Mouse (Mus musculus) bone marrow, adult 2 months (tissue): ENCODE results near the gene Prkcb. TPM values are rescaled to one million over a fixed set of nuclear protein-coding genes. Genes with fewer than 3 reads are reported as not detected.

Experiments used
- H3K27ac ChIP-seq: fragments of 200-500 bp; 2 replicates; pipeline ENCODE4 v1.5.1; 2012; ENCODE audit warnings: low read depth, mild to moderate bottlenecking, control low read depth, inconsistent platforms, low read length; ENCODE audit not compliant: control insufficient read depth, poor library complexity, insufficient read depth
- H3K4me1 ChIP-seq: fragments of 200-500 bp; 2 replicates; pipeline ENCODE4 v1.6.1; 2011; ENCODE audit warnings: low read length; ENCODE audit not compliant: control insufficient read depth, insufficient read depth
- H3K4me3 ChIP-seq: fragments of 200-500 bp; replicated peaks from 2 replicates; pipeline ENCODE3; 2011; ENCODE audit warnings: mild to moderate bottlenecking, low read depth, low read length, control low read depth; ENCODE audit not compliant: control insufficient read depth
- CTCF ChIP-seq: fragments of 200-500 bp; IDR thresholded peaks from 2 replicates; pipeline ENCODE4 v1.5.1; 2011; ENCODE audit warnings: low read length, control low read depth; ENCODE audit not compliant: control insufficient read depth, insufficient read depth
- POLR2A ChIP-seq: fragments of 200-500 bp; IDR thresholded peaks from 2 replicates; pipeline ENCODE4 v1.6.1; 2011; ENCODE audit warnings: low read depth, mild to moderate bottlenecking, control low read depth, low read length, borderline replicate concordance; ENCODE audit not compliant: control insufficient read depth
- WGBS: fragments of 180-500 bp; shearing (Covaris S2); methylation state at CpG from one replicate; pipeline ENCODE4 v1.1.7; 2018; 5-methylcytosine and 5-hydroxymethylcytosine counted together
- polyA plus RNA-seq: library from polyadenylated mRNA; stranded (reverse); fragments of >200 nt; gene quantifications from 2 replicates; pipeline ENCODE4 v1.2.4, GENCODE M21; 2011; ENCODE audit warnings: low replicate concordance; ENCODE audit not compliant: missing spikeins, insufficient read depth, insufficient read length

Gene Prkcb
- polyA plus RNA-seq, 1 experiment = 115 TPM

DNA sequence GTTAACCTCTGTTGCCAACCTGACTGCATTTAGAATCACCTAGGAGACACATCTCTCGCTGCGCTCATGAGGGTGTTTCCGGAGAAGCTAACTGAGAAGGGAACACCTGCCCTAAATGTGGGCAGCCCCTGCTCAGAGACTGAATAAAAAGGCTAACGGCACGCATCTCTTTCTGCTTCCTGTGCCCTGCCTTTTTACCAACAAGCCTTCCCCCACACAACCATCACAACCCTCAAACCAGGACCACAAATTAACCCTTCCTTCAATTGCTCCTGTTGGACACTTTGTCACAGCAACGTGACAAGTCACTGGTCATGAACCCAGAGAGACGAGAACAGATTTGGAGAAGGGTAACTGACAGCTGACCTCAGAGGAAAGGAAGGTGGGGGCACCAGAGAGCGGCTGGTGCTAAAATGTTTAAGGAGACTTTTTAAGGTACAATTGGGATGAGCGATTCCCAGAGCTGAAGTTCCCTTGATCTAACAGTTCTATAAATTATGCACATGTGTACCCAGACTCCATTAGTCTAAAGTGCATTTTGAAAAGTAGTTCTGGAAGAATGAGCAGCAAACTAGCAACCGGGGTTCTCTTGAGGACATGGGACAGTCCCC is 41.2 kb upstream of the Prkcb start:
- Histone ChIP-seq H3K4me1 (no peaks in the 10 kb centered on the region; the same call in none of the 2 replicates), H3K27ac (no peak overlapping the region), H3K4me3 (no peak overlapping the region)
- WGBS = 60% methylated on average over 10 of the region's 10 CpGs
- TF ChIP-seq CTCF (no peak), POLR2A (no peak)

DNA sequence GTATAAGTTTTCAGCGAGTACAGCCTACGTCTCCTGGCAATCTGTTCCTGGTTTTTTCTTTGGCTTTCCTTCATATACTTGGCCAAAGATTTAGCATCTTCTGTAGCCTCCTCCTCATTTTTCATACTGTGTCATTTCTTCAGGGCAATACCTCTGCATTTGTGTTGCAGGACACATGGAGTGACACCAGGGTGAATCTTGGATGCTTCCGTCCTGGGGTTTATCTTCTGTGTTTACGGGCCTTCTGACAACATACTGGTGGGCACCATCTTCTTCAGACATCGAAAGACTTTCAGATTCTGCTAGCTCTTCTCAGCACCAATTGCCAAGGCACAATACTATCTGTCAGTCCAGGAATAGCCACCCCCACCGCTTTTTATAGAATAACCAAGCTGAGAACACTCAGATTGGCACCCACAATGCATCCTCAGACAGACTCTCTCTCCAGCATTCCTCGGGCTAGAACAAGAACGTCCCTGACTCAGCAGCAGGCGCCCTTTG is 39.2 kb upstream of the Prkcb start:
- no peak for TF ChIP-seq CTCF
- no peak for TF ChIP-seq POLR2A
- WGBS = 89% methylated on average over 9 of the region's 9 CpGs
- H3K4me1 ChIP-seq = no peaks in the 10 kb centered on the region; the same call in none of the 2 replicates
- H3K27ac ChIP-seq = no peak overlapping the region
- no peak overlapping the region for H3K4me3 ChIP-seq

- WGBS = 16% methylated on average over 21 of the region's 21 CpGs
- peak overlapping the region; percentile 10 for H3K4me3 ChIP-seq
Measured at GRCm38 (mm10) chr7:122251197-122252011, 37.1 kb upstream of the Prkcb start.

GRCm38 (mm10) chr7:122256722-122257121 is 31.8 kb upstream of the Prkcb start:
- TF ChIP-seq POLR2A (no peak), CTCF (no peak)
- H3K27ac ChIP-seq = no peak overlapping the region
- no peak overlapping the region for H3K4me3 ChIP-seq
- WGBS = 33% methylated on average over 7 of the region's 7 CpGs
- peaks cover 4% of the 10 kb centered on the region for H3K4me1 ChIP-seq

More at GRCm38 (mm10) chr7:122251197-122252011, 37.1 kb upstream of the Prkcb start:
- H3K4me1 ChIP-seq = no peaks in the 10 kb centered on the region; the same call in none of the 2 replicates
- TF ChIP-seq POLR2A = no peak
- peak; percentile 81 for TF ChIP-seq CTCF
- H3K27ac ChIP-seq = no peak overlapping the region

DNA sequence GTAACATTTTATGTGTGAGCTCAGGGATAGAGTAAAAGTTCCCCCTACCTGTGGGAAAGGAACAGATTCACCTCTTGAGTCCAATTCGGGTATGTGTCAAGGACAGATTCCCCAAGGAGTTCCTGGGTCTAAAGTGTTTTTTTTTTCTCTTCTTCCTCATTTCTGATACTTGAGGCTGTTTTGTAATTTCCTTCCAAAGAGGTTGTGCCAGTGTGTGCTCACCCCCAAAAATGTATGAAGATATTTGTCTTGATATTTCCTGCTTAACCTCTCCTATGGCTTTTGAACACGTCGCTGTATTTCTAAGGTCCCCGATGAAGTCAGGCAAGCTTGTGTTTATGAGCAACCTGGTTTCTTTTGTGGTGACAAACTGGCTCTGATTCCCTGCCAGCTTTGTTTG is 30.0 kb upstream of the Prkcb start:
- peaks cover 4% of the 10 kb centered on the region; the same call in 1 of the 2 replicates for H3K4me1 ChIP-seq
- peak overlapping the region; percentile 62; the same call in 1 of the 2 replicates for H3K27ac ChIP-seq
- TF ChIP-seq CTCF = no peak
- TF ChIP-seq POLR2A = no peak
- 7% methylated on average over 4 of the region's 4 CpGs for WGBS
- H3K4me3 ChIP-seq = no peak overlapping the region

- peaks cover 4% of the 10 kb centered on the region; the same call in 1 of the 2 replicates for H3K4me1 ChIP-seq
- peak overlapping the region; percentile 62 for H3K27ac ChIP-seq
- WGBS = 20% methylated on average over 5 of the region's 5 CpGs
- no peak overlapping the region for H3K4me3 ChIP-seq
- TF ChIP-seq CTCF (no peak), POLR2A (no peak)
Measured at GRCm38 (mm10) chr7:122260055-122260602, 28.4 kb upstream of the Prkcb start.

DNA sequence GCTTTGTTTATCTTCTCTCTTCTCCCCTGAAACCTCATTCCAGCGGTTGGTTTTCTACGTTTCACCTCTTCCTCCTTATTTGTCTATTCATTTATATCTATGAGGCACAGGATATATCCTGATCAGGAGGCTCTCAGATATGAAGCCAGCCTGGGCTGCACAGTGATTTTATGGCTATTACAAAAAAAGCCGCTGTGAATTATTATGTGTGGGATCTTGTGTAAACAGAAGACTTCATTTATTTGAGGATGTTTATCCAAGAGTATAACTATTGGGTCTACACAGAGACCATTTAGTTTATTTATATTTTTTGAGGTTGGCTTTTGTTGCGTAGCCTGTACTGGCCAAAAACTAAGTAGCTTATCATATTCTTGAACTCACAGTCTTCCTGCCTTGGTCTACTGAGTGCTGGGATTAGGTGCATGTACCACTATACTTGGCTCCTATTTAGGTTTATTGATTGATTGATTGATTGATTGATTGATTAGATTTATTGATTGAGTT is 19.5 kb upstream of the Prkcb start:
- 85% methylated on average over 4 of the region's 4 CpGs for WGBS
- TF ChIP-seq POLR2A (no peak), CTCF (no peak)
- H3K27ac ChIP-seq = no peak overlapping the region
- no peak overlapping the region for H3K4me3 ChIP-seq
- no peaks in the 10 kb centered on the region; the same call in 1 of the 2 replicates for H3K4me1 ChIP-seq

GRCm38 (mm10) chr7:122272334-122272733 is 16.2 kb upstream of the Prkcb start:
- no peak overlapping the region for H3K4me3 ChIP-seq
- H3K4me1 ChIP-seq = no peaks in the 10 kb centered on the region; the same call in 1 of the 2 replicates
- WGBS = 83% methylated on average over 2 of the region's 2 CpGs
- H3K27ac ChIP-seq = no peak overlapping the region
- TF ChIP-seq CTCF (no peak), POLR2A (no peak)

DNA sequence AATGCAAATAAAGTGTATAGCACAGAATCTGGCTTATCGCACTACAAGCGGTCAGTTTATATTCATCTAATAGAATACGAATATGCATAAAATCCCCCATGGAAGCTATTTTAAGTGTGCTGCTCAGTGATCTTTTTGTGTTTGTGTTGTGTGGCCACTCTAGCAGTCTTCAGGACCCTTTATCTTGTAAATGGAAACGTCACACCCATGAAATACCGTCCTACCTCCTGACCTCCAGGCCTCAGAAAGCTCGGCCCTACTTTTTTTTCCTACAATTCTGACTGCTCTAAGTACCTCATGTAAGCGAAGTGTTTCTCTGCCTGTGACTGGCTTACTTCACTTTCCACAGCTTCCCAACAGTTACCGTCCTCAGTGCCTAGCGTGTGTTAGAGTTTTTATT is 9.0 kb upstream of the Prkcb start:
- Histone ChIP-seq H3K27ac (no peak overlapping the region), H3K4me3 (no peak overlapping the region), H3K4me1 (no peaks in the 10 kb centered on the region; the same call in 1 of the 2 replicates)
- no peak for TF ChIP-seq POLR2A
- no peak for TF ChIP-seq CTCF
- 81% methylated on average over 9 of the region's 9 CpGs for WGBS
